Mouse (Mus musculus) gastrocnemius, adult 2 months (tissue): Measurements from ENCODE around the gene Arv1. TPM values are rescaled to one million over a fixed set of nuclear protein-coding genes. Genes with fewer than 3 reads are reported as not detected.
A peak's percentile ranks its signal among the peaks of the same experiment; 100 is the strongest.

Experiments used
- DNase-seq: peaks from one replicate; pipeline ENCODE4 v3.0.0; 2022
- H3K27ac ChIP-seq: fragments of 200-600 bp; 2 replicates; pipeline ENCODE4 v1.8.1; 2022; ENCODE audit warnings: mild to moderate bottlenecking
- H3K4me3 ChIP-seq: fragments of 200-600 bp; 2 replicates; pipeline ENCODE4 v1.8.1; 2022; ENCODE audit warnings: mild to moderate bottlenecking, moderate library complexity
- CTCF ChIP-seq: fragments of 200-600 bp; IDR thresholded peaks from 2 replicates; pipeline ENCODE4 v1.8.1; 2022; ENCODE audit warnings: antibody characterized with exemption, mild to moderate bottlenecking, moderate library complexity
- intact Hi-C: fragments of 180-260 bp; cut with DNase I; formaldehyde crosslinking; loops from one replicate; pipeline ENCODE4 v1.15.1; 2025
- long read RNA-seq, 2 experiments: library from polyadenylated mRNA; stranded (forward); transcript quantifications; one replicate each; pipeline ENCODE4 v2.0.0; 2021
- total RNA-seq, 2 experiments: library from RNA; stranded (reverse); gene quantifications; 2 replicates each; pipeline ENCODE4 v1.2.3; 2021

Gene Arv1
- 1 to 10 TPM; 2.9 to 3.5 TPM for total RNA-seq
- long read RNA-seq, experiment 1, partial matches to known transcripts, result 5 of 8 reads
- long read RNA-seq, experiment 1, other reads (novel, unspliced or antisense), result 3 of 8 reads
- long read RNA-seq, experiment 2, partial matches to known transcripts, result 2 of 4 reads
- long read RNA-seq, experiment 2, other reads (novel, unspliced or antisense), result 1 of 4 reads

DNA sequence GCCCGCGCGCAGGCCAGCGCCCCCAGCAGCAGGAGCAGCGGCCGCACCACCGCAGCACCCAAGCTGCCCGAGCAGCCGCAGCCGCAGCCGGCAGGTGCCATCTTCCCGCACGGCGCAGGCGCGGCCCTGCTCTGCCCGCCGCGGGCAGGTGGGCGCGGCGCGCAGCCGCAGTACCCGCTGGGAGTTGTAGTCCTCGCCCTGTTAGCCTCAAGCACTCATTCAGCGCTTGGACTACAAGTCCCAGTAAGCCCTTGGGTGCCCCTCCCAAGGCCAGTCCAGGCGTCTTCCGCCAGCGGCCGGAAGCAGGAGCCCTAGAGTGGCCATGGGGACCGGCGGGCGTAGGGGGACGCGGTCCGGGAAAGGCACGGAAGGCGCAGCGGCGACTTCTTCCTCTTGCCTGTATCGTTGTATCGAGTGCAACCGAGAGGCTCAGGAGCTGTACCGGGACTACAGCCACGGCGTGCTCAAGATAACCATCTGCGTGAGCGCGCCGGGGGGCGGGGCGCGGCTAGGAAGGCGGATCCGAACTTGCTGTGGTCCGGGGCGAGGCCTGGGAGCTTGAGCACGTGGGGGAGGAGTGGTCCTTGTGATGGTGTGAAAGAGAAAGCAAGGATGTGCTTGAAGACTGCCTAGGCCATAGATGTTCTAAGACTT lies at the start of gene Arv1, which contains the start of gene Ttc13:
Gene Arv1, plus strand, starts transcription at position 278 of the 654 bp plus-strand sequence.
Gene Ttc13, minus strand, starts transcription at position 122 of the 654 bp plus-strand sequence.
- peak; percentile 98 for DNase-seq
- peak; percentile 11; the same call in 1 of the 2 replicates for TF ChIP-seq CTCF
- intact Hi-C loops, result no loop called here
- H3K27ac ChIP-seq, result peak within 1 kb of the TSS; percentile 91
- H3K4me3 ChIP-seq, result peak within 1 kb of the TSS; percentile 97

DNA sequence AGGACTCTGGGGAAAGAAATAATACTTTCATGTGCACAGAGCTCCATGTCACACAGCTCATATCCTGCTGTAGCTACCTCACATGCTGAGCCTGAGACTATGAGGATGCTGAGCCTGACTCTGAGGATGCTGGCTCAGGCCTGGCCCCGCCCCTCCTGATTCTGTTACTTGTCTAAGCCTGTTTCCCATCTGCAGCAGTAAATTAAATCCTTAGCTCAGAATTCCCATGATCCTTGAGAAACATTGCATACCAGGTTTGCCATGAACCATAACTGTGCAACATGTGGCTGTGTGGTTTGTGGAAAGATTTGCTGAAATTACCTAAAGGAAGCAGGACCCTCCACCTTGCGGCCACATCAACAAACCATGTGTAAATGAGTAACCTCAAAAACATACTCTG lies 49.6 kb upstream of the Arv1 start:
- Histone ChIP-seq H3K27ac (no peak overlapping the region), H3K4me3 (no peak overlapping the region)
- no peak for TF ChIP-seq CTCF
- no peak for DNase-seq
- intact Hi-C loops, result loop anchor here (10.0 kb wide), 1 partner anchor 278 kb away; no protein-coding TSS in a partner anchor

DNA sequence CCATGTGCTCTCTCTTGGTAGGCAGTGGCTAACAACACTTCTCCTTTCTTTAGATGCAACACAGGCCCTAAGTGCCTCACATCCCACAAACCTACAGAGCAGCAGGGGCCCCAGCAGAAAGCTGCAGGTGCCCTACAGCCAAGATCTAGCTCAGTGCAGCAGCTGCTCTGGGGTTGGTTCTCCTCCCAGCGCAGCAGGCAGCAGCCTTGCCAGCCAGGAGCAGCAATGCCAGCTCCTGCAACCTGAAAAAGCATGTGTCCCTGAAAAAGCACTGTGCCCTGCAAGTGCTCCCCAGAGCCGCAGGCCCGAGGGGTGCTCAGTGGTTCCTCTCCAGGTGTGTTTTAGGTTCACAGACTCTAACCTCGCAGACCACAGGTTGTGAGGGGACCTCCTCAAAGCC lies 45.3 kb upstream of the Arv1 start:
- TF ChIP-seq CTCF, result no peak
- DNase-seq, result peak; percentile 8
- no peak overlapping the region for H3K4me3 ChIP-seq
- H3K27ac ChIP-seq, result no peak overlapping the region
- intact Hi-C loops, result loop anchor here (1.0 to 10.0 kb wide), 2 partner anchors 59 to 282 kb away; no protein-coding TSS in a partner anchor

DNA sequence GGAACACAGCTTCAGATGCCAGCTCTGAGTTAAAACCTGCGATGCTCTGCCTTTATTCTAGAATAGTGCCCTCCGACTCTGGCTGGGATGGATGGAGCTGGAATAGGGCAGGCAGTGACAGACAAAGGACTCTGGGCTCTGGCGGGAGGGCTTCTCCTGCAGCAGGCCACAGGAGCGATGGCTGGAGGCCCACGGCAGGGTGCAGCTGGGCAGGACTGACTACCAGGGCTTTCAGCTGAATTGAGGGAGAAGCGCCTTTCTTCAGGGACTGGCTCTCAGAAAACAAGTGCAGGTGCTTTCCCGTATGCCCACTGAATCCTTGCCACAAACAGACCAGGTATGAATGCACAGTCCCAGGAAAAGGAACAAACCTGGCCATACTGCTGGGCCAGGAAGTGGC lies 44.9 kb upstream of the Arv1 start:
- Histone ChIP-seq H3K4me3 (no peak overlapping the region), H3K27ac (no peak overlapping the region)
- no peak for DNase-seq
- intact Hi-C loops, result loop anchor here (1.0 to 10.0 kb wide), 2 partner anchors 60 to 282 kb away; no protein-coding TSS in a partner anchor
- no peak for TF ChIP-seq CTCF

DNA sequence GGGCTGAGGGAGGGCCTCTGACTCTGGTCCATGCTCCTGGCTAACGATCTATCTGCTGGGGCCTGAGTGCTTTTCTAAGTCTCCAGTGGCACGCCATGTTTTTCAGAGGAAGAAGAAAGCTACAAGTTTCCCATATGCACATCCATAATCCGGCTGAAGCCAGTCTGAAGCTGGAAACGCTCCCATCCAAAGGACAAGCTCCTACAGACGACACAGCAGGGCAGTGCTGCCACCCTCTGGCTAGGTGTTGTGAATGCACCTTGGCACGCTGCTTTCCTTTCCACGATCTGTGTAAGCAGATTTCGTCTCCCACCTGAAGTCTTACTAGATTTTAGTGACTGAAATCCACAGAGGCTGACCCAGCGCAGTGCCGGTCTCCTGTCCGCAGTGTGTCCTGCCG lies 44.5 kb upstream of the Arv1 start:
- peak; percentile 98 for TF ChIP-seq CTCF
- intact Hi-C loops, result loop anchor here (1.0 to 10.0 kb wide), 2 partner anchors 60 to 283 kb away; no protein-coding TSS in a partner anchor
- Histone ChIP-seq H3K27ac (no peak overlapping the region), H3K4me3 (no peak overlapping the region)
- peak; percentile 86 for DNase-seq

DNA sequence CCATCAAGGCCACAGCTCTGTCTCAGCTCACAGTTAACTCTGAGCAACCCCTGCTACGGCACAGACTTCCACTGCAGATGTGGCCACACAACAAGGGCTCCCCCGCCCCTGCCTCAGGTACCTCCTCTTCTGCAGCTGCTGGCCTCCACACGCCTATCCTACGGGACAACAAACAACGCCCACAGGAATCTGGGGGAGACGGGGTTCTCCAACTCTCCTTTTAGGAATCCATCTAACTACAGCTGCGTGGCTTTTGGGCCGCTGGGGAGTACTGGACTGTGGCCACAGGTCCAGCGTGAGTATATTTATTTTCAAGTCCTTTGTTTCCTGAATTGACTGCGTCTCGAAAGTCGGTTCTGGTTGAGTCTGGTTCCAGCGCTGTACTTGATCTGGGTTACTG lies 43.7 kb upstream of the Arv1 start:
- peak; percentile 14 for DNase-seq
- intact Hi-C loops, result loop anchor here (10.0 kb wide), 1 partner anchor 283 kb away; no protein-coding TSS in a partner anchor
- Histone ChIP-seq H3K27ac (no peak overlapping the region), H3K4me3 (no peak overlapping the region)
- TF ChIP-seq CTCF, result no peak

DNA sequence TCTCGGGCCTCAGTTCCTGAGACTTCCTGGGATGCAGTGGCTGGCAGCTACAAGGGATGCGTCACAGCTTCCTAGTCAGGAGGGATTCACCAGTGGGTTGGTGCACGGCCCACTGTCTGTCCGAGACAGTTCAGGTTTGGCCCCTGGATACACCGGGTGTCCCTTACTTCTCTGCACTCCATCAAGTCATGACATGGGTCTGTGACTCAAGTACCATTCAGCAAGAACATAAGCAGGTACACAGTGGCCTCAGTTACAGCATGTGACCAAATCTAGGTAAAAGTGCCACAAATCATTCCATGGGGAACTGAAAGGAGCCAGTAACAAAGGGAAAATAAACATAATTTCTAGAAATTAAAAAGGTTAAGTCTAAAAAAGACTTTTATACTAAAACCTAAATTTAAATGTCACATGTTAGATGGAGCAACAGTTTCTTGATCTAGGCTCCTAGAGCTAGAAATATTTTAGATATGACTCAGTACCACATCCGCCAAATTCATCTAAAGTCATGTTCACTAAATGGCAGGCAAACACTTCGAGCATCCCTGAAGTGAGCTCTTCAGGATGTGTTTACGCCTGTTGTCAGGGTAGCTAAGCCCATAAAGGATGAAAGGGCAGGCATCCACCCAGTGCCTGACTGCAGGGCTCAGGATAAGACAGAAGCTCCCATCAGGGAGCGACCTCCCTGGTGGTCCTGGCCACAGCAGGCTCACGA lies 40.7 kb upstream of the Arv1 start:
- Histone ChIP-seq H3K27ac (no peak overlapping the region), H3K4me3 (no peak overlapping the region)
- no peak for DNase-seq
- no peak for TF ChIP-seq CTCF
- intact Hi-C loops, result no loop called here

DNA sequence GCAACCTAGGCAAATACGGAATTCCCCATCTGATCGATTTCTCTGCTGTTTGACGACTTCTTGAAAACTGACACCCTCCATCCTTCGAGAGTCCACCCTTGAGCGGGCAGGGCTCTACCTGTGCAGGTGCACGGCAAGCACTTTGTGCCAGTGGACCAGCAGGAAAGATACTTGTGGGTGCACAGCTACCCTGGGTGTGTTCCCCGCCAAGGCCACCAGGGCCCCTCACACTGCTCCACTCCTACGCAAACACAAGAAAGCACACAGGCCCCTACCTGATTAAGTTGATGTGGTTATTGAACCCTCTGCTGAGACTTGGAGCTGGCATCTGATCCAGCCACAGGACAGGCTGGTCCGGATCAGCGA lies 40.2 kb upstream of the Arv1 start:
- H3K4me3 ChIP-seq, result no peak overlapping the region
- no peak overlapping the region for H3K27ac ChIP-seq
- no peak for DNase-seq
- intact Hi-C loops, result no loop called here
- no peak for TF ChIP-seq CTCF

DNA sequence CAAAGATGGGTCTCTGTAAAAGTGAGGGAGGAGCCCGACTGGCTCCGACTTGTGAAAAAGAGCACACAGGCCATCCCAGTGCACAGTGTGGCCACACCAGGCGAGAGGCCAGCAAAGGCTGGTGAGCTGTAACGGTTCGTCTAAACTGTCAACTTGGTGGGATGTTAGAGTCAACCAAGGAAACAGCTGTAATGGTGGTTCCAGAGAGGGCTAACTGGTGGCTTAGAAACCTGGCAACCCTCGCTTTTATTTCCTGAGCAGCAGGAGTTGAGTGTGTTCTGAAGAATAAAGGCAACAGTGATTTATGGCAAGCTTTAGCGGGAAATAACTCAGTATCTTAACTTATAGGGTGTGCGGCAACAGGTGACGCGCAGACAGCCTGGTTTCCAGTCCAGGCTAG lies 39.7 kb upstream of the Arv1 start:
- no peak for DNase-seq
- Histone ChIP-seq H3K27ac (no peak overlapping the region), H3K4me3 (no peak overlapping the region)
- no peak for TF ChIP-seq CTCF
- intact Hi-C loops, result no loop called here

DNA sequence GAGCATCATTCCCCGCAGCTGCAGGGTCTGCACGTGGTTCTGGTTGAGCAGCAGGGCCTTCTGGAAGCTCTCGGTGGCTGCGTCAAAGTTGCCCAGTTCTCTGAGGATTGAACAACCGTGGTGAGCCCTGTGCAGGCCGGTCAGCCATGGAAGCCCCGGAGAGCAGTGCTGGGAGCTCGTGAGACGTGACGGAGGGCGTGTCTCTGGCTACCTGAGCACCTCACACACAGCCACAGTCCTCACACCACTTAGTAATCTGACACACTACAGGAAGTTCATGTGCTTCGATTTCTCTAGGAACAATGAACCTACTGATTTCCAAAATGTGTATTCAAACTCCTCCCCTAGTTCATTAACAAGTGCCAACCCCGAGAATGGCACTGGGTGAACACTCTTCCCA lies 33.0 kb upstream of the Arv1 start:
- no peak for TF ChIP-seq CTCF
- Histone ChIP-seq H3K4me3 (no peak overlapping the region), H3K27ac (no peak overlapping the region)
- no peak for DNase-seq
- intact Hi-C loops, result no loop called here

DNA sequence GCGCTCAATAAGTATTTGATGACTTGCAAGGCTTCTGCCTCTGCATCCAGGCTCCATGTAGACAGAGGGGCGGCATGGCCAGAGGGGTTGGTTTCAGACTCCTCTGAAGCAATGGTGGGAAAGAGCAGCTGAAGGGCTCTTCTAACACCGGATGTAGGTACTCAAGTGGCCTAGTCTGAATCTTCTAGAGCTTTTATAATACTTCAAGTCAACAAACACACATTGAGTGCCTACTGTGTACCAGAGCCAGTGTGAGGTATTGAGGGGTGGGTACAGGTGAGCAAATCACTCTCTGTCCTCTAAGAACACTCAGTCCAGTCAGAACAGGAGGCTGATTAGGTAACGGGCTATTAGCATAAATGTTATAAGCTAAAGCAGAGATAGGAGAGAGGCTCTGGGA lies 30.2 kb upstream of the Arv1 start:
- TF ChIP-seq CTCF, result no peak
- H3K27ac ChIP-seq, result no peak overlapping the region
- H3K4me3 ChIP-seq, result no peak overlapping the region
- intact Hi-C loops, result no loop called here
- no peak for DNase-seq

DNA sequence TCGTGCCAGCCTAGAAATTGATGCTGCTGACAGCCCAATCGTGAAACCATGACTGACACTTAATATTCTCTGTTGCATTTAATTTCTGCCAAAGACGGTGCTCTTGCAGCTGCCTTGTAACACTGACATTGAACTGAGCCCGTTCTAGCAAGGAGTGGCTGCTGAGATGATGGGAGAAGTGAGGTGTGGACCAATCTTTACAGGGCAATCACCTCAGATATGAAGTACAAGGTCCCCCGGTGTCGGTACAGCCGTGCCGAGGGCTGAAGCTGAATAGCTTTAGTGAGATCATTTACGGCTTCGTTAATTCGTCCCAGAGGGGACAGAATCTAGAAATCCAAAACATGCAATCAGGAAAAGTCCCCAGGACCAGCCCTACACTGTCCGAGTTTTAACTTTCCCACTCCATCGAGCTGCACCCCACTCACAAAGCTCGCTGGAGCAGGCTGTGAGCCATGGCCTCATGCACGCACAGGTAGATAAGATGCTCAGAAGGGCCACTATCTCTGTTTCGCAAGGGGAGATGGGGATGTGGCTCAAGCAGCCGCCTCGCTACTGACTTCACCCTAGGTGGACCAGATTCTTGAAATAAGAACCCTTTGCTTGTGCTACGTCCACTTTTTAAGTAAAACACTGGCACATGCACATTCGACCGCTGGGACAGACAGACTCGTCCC lies 26.4 kb upstream of the Arv1 start:
- no peak for TF ChIP-seq CTCF
- no peak for DNase-seq
- intact Hi-C loops, result no loop called here
- H3K4me3 ChIP-seq, result no peak overlapping the region
- H3K27ac ChIP-seq, result no peak overlapping the region

DNA sequence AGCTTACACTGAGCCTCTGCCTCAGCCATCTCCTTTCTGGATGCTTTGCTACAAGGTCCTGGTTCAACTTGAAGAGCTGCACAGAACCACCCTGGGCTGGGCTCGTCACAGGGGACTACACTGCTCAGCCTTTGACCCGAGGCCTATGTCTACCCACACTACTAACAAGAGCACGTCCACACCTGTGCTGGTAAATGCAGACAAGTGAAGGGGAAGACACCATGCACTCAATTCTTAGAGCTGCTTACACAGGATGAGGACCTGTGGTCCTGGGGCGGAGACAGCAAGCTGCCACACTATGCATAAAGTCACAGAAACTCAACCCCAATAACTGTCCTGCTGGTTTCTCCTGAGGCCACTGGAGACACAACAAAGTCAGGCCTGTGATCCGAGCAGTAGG lies 21.7 kb upstream of the Arv1 start:
- H3K27ac ChIP-seq, result no peak overlapping the region
- no peak for DNase-seq
- intact Hi-C loops, result no loop called here
- no peak for TF ChIP-seq CTCF
- H3K4me3 ChIP-seq, result no peak overlapping the region
